In genomic region chr6:147873173-147873572, GRCm38 (mm10) we compare ENCODE assay signal across 20 mouse cellular contexts.
"Had no signal": no experiment of that assay in that cellular context is flagged by ENCODE, and none has a peak within 500 bp of the region (broad histone marks: within the 10 kb centered on the region; RNA-seq: fewer than 3 reads in every experiment).

No protein-coding gene starts in this region.

- H3K27me3 ChIP-seq: intestine, embryonic 15.5 days; kidney, embryonic 15.5 days; limb, embryonic 12.5 days; limb, embryonic 15.5 days; midbrain, embryonic 13.5 days had no signal

- H3K9me3 ChIP-seq: intestine, embryonic 15.5 days; kidney, embryonic 15.5 days; limb, embryonic 12.5 days; limb, embryonic 15.5 days; midbrain, embryonic 10.5 days; midbrain, embryonic 13.5 days had no signal

- DNase-seq: kidney, adult 11 months; kidney, adult 8-10 months; kidney, postnatal 14 days; layer of hippocampus, postnatal 36 days; left cerebral cortex, postnatal 4 days; liver, postnatal 0 days; thymus, adult 18-20 months; thymus, postnatal 36 days had no signal

- H3K4me3 ChIP-seq: intestine, embryonic 15.5 days; kidney, embryonic 15.5 days; layer of hippocampus, adult 2 months; left cerebral cortex, adult 2 months; limb, embryonic 12.5 days; limb, embryonic 15.5 days; megakaryocyte, embryonic 14.5 days; midbrain, embryonic 10.5 days; midbrain, embryonic 13.5 days had no signal

- H3K4me2 ChIP-seq: intestine, embryonic 15.5 days; kidney, embryonic 15.5 days; limb, embryonic 12.5 days; limb, embryonic 15.5 days; liver, embryonic 11.5 days; midbrain, embryonic 13.5 days had no signal

- H3K36me3 ChIP-seq: intestine, embryonic 15.5 days; kidney, embryonic 15.5 days; limb, embryonic 12.5 days; limb, embryonic 15.5 days; midbrain, embryonic 10.5 days; midbrain, embryonic 13.5 days had no signal

- H3K4me1 ChIP-seq: intestine, embryonic 15.5 days; limb, embryonic 12.5 days; limb, embryonic 15.5 days; midbrain, embryonic 10.5 days; midbrain, embryonic 13.5 days had no signal

- H3K9ac ChIP-seq: intestine, embryonic 15.5 days; kidney, embryonic 15.5 days; limb, embryonic 12.5 days; limb, embryonic 15.5 days; liver, embryonic 14.5 days; liver, postnatal 0 days; midbrain, embryonic 13.5 days had no signal

- H3K27ac ChIP-seq: intestine, embryonic 15.5 days; kidney, embryonic 15.5 days; layer of hippocampus, adult 2 months; left cerebral cortex, adult 2 months; limb, embryonic 12.5 days; limb, embryonic 15.5 days; liver, embryonic 14.5 days; midbrain, embryonic 10.5 days; midbrain, embryonic 13.5 days had no signal

- ATAC-seq: intestine, embryonic 15.5 days; liver, postnatal 0 days; midbrain, embryonic 13.5 days; midbrain, embryonic 16.5 days had no signal
